ENCODE assay signal across 20 mouse cellular contexts in genomic region chr6:49624564-49624963, GRCm38 (mm10).
DNase-seq lines count a peak whose midpoint lies in the region; ATAC-seq and TF ChIP-seq lines count a peak whose summit lies in the region.
"Had no signal": no experiment of that assay in that cellular context is flagged by ENCODE, and none has a peak within 500 bp of the region (broad histone marks: within the 10 kb centered on the region; RNA-seq: fewer than 3 reads in every experiment).

No protein-coding gene starts in this region.

- H3K36me3 ChIP-seq in CH12.LX (replicated peaks in 1 of 2; ENCODE audit: control insufficient read depth in 1 of 2, insufficient read depth in 1 of 2, low read length in 1 of 2), result no peaks in the 10 kb centered on the region
- H3K36me3 ChIP-seq in midbrain, embryonic 14.5 days (ENCODE audit: control insufficient read depth, insufficient read depth, low read length), result no peaks in the 10 kb centered on the region
- H3K36me3 ChIP-seq: G1E had no signal

- in situ Hi-C loops in CH12.LX (cut with MboI; ENCODE audit: low pct_ligation_motif_present, low pct_unique_long_range_greater_than_20kb, low sequenced_read_pairs), result no loop called here

- dilution Hi-C loops in CH12.LX (cut with MboI; ENCODE audit: extremely low pct_ligation_motif_present, extremely low pct_unique_long_range_greater_than_20kb, low sequenced_read_pairs), result no loop called here

- DNase-seq in A20 (ENCODE audit: low read depth, low spot score), result peak; percentile 51
- DNase-seq in CH12.LX (ENCODE audit: extremely low read depth), result peak; percentile 63
- DNase-seq in midbrain, embryonic 14.5 days, result no peak
- DNase-seq in gastrocnemius, postnatal 25 days, result no peak
- DNase-seq: adrenal gland, adult 2 months; adrenal gland, adult 8-10 months; adrenal gland, postnatal 10 days; adrenal gland, postnatal 14 days; adrenal gland, postnatal 25 days; adrenal gland, postnatal 36 days; B cell, adult 2 months; cerebellum, adult 11 months; cerebellum, adult 11-12 months; cerebellum, adult 18-20 months; cerebellum, adult 2 months; cerebellum, adult 8-10 months had no signal

- no peak for TF ChIP-seq POLR2A in CH12.LX (IDR thresholded peaks at IDR 0.05; ENCODE audit: low read depth, low read length)

- H3K9ac ChIP-seq in CH12.LX (ENCODE audit: insufficient read depth, low read depth), result no peak overlapping the region
- H3K9ac ChIP-seq in midbrain, embryonic 14.5 days (replicated peaks; ENCODE audit: low read length), result no peak overlapping the region

- peak; percentile 66; the same call in 1 of the 2 replicates for TF ChIP-seq EP300 in CH12.LX (IDR thresholded peaks at IDR 0.05; ENCODE audit: low read length)

- 69% methylated on average over 5 of the region's 5 CpGs for WGBS in midbrain, embryonic 14.5 days

- H3K27ac ChIP-seq in CH12.LX (ENCODE audit: insufficient read depth, low read depth), result no peak overlapping the region
- H3K27ac ChIP-seq in midbrain, embryonic 14.5 days (replicated peaks; ENCODE audit: low read depth, low read length), result no peak overlapping the region

- no peak for TF ChIP-seq RAD21 in CH12.LX (IDR thresholded peaks at IDR 0.05; ENCODE audit: low read depth, low read length)

- ATAC-seq in midbrain, embryonic 14.5 days (ENCODE audit: low FRiP score, low TSS enrichment), result no peak
- ATAC-seq: activated CD4-positive, CD25-positive, alpha-beta regulatory T cell, adult 4 months; CD4-positive, CD25-positive, alpha-beta regulatory T cell, adult 4 months; Patski had no signal

- no peaks in the 10 kb centered on the region for H3K9me3 ChIP-seq in CH12.LX (replicated peaks; ENCODE audit: low read length)
- no peaks in the 10 kb centered on the region for H3K9me3 ChIP-seq in midbrain, embryonic 14.5 days (ENCODE audit: control insufficient read depth, low read length)
- H3K9me3 ChIP-seq: G1E had no signal

- H3K4me3 ChIP-seq in CH12.LX (replicated peaks in 1 of 3; ENCODE audit: low read depth in 2 of 3, low read length in 2 of 3, poor library complexity in 1 of 3), result no peak overlapping the region
- H3K4me3 ChIP-seq in midbrain, embryonic 14.5 days (replicated peaks; ENCODE audit: low read depth, low read length), result no peak overlapping the region

- no peak for TF ChIP-seq CTCF in CH12.LX (conservative IDR thresholded peaks at IDR 0.05 in 1 of 2, IDR thresholded peaks at IDR 0.05 in 1 of 2; ENCODE audit: low read depth in 2 of 2, low read length in 2 of 2)

- peaks cover 9 to 23% of the 10 kb centered on the region in 2 experiments for H3K4me1 ChIP-seq in CH12.LX (ENCODE audit: control insufficient read depth in 1 of 2, insufficient read depth in 2 of 2)
- no peaks in the 10 kb centered on the region for H3K4me1 ChIP-seq in midbrain, embryonic 14.5 days (ENCODE audit: control insufficient read depth, insufficient read depth, low read length)

- no peaks in the 10 kb centered on the region for H3K27me3 ChIP-seq in CH12.LX (replicated peaks)
- no peaks in the 10 kb centered on the region for H3K27me3 ChIP-seq in midbrain, embryonic 14.5 days (ENCODE audit: control insufficient read depth, insufficient read depth, low read length)
- H3K27me3 ChIP-seq: Patski had no signal

- H3K4me2 ChIP-seq in CH12.LX (ENCODE audit: insufficient read depth, low read depth, poor library complexity, severe bottlenecking), result no peak overlapping the region
- H3K4me2 ChIP-seq in midbrain, embryonic 14.5 days (ENCODE audit: low read length), result no peak overlapping the region

- H3K79me2 ChIP-seq in CH12.LX (replicated peaks; ENCODE audit: control insufficient read depth, extremely low read depth, insufficient read depth, poor library complexity, severe bottlenecking), result no peaks in the 10 kb centered on the region

TF ChIP-seq in CH12.LX, 34 proteins besides CTCF, POLR2A, EP300 and RAD21:
- TF ChIP-seq TCF12 (IDR thresholded peaks at IDR 0.05; ENCODE audit: low read depth, low read length) (peak; percentile 61; the same call in 1 of the 2 replicates), MAFK (IDR thresholded peaks at IDR 0.05; ENCODE audit: insufficient replicate concordance, low read length) (no peak), BHLHE40 (IDR thresholded peaks at IDR 0.05; ENCODE audit: low read depth, low read length) (peak; percentile 55; the same call in 1 of the 2 replicates), IRF4 (IDR thresholded peaks at IDR 0.05; ENCODE audit: low read depth, low read length) (peak; percentile 47), MEF2A (IDR thresholded peaks at IDR 0.05; ENCODE audit: borderline replicate concordance, low read depth, low read length) (peak; percentile 50; the same call in 1 of the 2 replicates), SIN3A (IDR thresholded peaks at IDR 0.05; ENCODE audit: low read length) (no peak)

Comparison
In these comparisons a context has a peak if more than half of its experiments do, and no peak if none do; other contexts are left out.
1. DNase-seq: peak in A20 (single experiment) and CH12.LX (single experiment); none in midbrain, embryonic 14.5 days (single experiment) and gastrocnemius, postnatal 25 days (single experiment).